Mouse (Mus musculus) small intestine, adult 2 months (tissue): Measurements from ENCODE around the gene Dnajc5.

Experiments
- CTCF ChIP-seq: fragments of 200-500 bp; IDR thresholded peaks from 2 replicates; pipeline ENCODE4 v1.5.1; 2012; ENCODE audit warnings: low read depth, mild to moderate bottlenecking, control low read depth, inconsistent platforms, low read length, moderate library complexity, mixed read lengths; ENCODE audit not compliant: insufficient replicate concordance, insufficient read length; ENCODE audit errors: extremely low read depth
- POLR2A ChIP-seq: fragments of 200-500 bp; IDR thresholded peaks from 2 replicates; pipeline ENCODE4 v1.6.1; 2012; ENCODE audit warnings: low read depth, mild to moderate bottlenecking, control low read depth, inconsistent platforms, low read length, moderate library complexity

GRCm38 (mm10) chr2:181492206-181492605 is 28.1 kb upstream of the Dnajc5 start:
- no peak for TF ChIP-seq POLR2A
- TF ChIP-seq CTCF: no peak
